Mouse (Mus musculus): Measurements from ENCODE around the gene Atg7.
A peak's percentile ranks its signal among the peaks of the same experiment; 100 is the strongest.

The Atg7 gene

DNA sequence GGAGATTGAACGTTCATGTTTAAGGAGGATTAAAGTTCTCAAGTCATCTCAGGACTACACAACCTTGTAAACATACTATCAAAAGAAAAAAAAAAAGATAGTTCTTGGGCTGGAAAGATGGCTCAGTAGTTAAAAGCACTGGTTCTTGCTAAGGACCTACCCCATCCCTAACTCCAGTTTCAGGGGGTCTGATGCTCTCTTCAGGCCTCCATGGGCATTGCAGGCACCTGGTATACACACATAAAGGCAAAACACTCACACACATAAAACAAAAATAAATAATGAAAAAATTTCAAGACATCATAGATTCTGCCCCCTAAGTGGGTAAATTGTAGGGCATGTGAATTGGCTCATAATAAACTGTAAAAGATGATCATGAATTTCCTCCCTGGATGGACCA lies 42.5 kb downstream of the Atg7 start:
- no peak for DNase-seq

DNA sequence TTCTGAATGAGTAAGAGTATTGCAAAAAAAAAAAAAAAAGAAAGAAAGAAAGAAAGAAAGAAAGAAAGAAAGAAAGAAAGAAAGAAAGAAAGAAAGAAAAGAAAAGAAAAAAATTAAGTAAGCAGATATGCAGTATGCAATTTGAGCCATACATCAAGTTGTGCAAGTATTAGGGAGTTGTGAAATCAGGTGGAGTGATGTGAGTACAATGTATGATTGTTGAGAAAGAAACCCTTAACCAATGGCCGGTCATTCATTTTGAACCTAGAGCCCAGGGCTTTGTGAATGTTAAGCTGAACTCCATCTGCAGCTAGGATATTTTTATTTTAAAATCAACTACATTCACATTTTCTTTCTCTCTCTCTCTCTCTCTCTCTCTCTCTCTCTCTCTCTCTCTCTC lies 44.1 kb downstream of the Atg7 start:
- DNase-seq: no peak

- no peak for DNase-seq
These were observed 47.8 kb downstream of the Atg7 start for GRCm38 (mm10) chr6:114690661-114691060.

GRCm38 (mm10) chr6:114691530-114691929 lies 48.6 kb downstream of the Atg7 start:
- no peak for DNase-seq

DNA sequence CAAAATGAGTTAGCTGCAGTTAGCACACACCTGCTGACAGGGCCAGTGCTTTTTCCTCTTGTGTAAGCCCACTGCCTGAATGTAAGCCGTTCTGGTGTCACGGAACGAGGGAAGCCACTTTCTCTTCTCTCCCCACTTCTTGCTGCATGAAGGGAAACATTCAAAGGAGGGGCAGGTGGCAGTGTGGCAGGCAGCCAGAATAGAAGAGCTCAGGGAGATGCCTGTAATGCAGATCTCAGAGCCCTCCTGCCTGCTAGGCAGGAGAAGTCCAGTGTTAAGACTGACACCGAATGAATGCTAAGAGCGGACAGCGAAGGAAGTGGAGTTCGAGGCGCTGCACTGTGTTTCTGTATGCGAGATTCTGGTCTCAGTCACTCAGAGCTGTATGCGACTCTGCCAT lies 49.8 kb downstream of the Atg7 start:
- DNase-seq: no peak

DNA sequence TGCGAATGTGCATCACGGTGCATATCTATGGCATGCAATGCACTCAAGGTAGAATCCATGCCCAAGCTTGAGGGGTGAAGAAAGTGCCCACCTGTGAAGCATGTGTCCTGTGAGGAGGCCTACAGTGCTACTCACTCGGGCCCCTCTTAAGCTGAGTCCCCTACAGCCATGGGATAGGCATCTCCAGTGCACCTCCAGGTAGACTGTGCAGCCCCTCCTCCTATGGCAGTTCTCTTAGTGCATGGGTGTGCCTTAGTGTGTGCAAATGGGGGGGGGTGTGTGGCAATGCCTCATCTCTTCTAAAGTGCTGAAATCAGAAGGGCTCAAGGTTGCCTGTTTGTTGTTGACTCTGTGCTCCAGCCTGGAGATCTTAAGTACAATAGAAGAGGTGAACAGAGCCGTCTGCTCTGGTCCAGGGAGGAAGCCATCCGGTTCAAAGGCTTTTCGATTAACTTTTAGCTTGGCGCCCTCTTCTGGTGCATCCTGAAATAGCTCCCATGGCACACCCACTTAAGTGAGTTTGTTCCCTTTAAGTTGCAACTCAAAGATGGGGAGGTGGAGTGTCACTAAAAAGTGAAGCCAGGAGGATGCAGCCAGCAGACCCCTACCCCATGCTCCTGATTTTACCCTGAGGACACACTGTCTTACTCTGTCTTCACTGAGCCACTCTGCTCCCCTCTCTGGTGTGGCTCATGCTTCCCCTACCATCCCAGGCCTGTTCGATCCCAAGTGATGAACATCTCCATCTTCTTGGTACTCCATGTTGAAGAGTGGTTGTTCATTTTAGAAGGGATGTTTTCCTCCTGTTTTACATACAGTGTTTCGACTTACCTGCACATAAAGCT lies 55.0 kb downstream of the Atg7 start:
- peak; percentile 64 for DNase-seq

GRCm38 (mm10) chr6:114698578-114698977 lies 55.7 kb downstream of the Atg7 start:
- DNase-seq: no peak

DNA sequence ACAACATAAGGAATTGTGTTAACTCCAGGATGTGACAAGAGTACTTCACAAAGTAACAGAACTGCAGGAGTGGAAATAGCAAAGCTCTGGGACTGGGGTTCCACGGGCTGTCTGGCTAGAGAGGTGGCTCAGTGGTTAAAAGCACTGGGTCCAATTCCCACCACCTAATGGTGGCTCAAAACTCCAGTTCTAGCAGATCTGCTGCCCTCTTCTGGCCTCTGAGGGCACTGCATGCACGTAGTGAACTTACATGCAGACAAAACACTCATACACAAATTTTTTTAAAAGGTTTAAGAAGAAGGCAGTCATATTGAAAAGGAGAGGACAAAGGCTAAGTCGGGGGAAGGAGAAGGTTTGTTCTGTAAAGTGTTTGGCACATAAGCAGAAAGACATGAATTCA lies 57.8 kb downstream of the Atg7 start:
- DNase-seq: no peak

DNA sequence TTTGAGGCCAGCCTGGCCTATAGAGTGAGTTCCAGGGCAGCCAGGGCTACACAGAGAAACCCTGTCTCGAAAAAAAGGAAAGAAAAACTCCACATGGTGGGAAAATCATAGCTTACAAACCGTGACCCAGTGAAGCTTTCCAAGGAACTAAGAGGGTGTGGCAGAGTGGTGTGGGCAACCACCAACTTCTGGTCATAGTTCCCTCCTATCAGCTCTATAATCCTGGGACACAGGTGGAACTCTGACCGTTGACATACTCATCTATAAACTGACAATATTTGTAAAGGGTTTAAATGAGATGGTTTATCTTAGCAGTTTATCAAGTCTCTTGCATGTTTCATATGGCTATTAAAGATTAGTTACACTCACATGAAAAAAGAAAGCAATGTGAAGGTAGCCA lies 64.1 kb downstream of the Atg7 start:
- DNase-seq: no peak

DNA sequence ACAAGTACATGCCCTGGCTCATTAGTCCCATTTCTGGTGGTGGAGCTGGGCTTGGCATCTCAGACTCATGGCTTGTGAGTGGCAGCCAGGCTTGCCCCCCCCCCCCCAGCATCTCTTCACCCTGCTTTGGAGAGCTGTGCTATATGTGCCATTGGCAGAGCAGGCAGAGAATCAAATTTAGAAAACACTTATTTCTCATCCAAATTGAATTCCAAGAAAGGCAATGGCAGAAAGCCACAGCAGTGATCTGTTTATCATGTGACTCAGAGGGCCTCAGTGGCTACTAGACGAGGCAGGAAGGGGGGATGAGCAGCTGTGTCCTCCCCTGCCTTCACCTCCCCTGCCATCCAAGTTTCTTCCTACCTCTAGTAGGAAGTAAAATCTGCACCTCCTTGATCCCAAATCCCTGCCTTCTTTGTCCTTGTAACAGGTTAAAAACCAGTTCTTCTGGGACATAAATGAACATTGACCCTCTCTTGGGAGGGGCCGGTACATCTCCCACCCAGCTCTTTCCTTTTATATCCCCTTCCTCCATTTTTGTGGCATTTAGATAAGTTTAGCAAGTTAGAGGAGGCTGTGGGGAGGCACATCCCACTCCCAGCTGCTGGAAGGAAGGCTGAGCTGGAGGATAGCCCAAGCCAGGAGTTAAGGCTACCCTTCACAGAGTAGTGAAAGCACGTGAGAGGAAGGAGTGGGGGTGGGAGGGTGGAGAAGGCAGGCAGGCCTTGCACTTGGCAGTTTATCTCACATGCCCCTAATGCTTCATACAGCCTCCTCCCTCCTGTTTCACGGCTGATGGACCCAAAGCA lies 69.5 kb downstream of the Atg7 start:
- peak; percentile 86 for DNase-seq

DNA sequence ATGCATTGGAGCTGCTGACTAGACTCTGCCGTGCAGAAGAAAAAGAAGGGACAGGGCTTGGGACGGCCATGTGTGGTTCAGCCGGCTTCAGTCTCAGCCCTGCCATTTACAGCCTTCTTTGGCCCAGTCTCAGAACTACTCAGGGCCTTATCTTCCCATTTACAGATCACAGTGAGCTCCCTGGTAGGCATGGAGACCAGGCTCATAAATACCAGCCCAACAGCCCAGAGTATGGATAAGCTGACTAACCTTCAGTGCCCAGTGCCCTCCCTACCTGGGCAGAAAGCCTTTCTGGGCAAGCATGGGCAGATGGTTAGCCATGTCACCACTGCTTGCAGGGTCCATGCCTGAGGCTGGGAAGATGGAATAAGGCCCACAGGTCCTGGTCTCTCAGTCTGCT lies 70.6 kb downstream of the Atg7 start:
- DNase-seq: no peak

- no peak for DNase-seq
These were observed 71.8 kb downstream of the Atg7 start for GRCm38 (mm10) chr6:114714654-114715053.

DNA sequence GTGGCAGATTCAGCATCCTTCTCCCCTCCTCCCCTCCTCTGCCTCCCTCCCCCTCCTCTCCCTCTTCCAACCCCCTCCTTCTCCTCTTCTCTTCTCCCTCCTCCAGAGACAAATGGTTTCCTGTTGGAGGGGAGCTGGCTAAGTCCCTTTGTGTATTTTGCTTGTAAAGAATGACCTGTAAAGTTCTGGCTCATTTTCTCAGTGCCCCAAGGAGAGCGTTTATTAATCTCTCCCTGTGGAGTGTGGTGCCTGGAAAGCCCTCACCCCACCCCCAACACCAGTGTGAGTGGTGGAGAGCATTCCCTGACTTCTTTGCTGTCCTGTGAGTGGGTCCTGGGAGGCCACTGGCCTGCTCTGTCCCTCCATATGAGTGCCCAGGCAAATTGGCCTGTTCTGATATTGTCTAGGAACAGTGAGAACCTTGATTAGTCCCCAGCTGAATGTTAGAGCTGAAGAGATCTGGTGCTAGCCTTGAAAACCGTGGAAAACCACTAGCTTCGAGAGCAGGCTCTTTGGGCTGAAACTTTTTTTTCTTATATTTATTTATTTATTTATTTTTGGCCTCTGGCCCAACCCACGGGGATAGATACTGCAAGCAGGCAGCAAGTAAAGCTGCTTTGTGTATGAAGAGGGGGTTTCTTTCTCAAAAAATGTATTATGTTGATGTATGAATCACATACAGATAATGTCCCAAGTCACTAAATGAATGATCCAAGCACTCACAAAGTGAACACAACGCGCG lies 72.6 kb downstream of the Atg7 start:
- DNase-seq: no peak

DNA sequence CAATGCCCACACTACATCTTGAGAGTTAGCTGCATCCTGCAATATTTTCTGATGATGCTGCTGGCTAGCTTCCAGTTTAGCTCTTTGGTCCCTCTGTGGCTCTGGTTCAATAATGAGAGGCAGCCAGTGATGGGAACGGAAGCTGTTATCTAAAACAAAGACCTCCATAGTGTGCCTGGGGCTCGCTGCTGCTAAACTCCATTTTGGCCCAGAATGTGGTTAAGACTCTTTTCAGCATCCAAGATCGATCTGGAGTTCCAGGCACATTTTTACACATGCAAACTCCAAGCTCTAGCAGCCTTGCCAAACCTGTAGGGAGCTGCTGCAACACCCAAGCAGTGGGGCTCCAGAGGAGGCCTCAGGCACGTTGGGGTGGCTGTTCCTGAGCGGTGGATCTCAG lies 76.2 kb downstream of the Atg7 start:
- peak; percentile 38 for DNase-seq

GRCm38 (mm10) chr6:114719665-114720064 lies 76.8 kb downstream of the Atg7 start:
- no peak for DNase-seq

- no peak for DNase-seq
These were observed 79.1 kb downstream of the Atg7 start for GRCm38 (mm10) chr6:114722046-114722445.

DNA sequence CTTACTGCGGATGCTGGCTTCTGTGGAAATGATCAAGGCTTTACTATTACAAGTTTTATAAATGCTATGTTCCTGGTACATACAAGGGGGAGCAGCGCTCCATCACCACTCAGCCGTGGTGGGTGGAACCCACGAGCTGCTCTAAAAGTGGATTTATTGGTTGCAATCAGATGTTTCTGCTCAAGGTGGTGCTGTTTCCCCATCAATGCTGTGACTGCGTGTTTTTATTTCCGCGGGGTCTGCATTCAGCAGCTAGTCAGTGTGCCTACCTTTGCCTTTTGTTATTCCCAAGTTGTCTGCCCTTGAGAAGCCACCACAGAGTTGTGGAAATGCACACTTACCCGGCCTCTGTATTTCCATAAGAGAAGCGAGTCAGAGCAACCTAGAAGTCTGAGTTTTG lies 81.0 kb downstream of the Atg7 start:
- peak; percentile 55 for DNase-seq

GRCm38 (mm10) chr6:114724351-114724750 lies 81.5 kb downstream of the Atg7 start:
- no peak for DNase-seq

DNA sequence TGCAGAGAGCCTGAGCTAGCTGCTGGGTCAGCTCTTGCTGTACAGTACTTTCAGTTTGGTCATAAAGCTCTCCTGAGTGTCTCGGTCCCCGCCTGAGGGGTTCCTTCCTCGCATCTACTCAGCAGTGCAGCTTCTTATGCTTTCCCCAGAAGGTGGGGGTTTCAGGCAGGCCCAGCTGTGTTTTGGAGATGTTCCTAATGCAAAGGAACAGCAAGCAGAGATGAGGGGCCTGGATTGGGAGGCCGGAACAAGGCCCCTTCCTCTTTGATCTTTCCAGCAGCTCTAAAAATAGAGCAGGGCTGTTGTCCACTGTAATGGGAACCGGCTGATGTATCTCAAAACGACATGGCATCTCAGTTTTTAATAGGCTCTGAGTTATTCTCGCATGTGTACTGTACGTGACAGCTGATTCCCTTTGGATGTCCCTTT lies 82.3 kb downstream of the Atg7 start:
- no peak for DNase-seq

GRCm38 (mm10) chr6:114726681-114727080 lies 83.8 kb downstream of the Atg7 start:
- no peak for DNase-seq

GRCm38 (mm10) chr6:114733156-114733555 lies 90.3 kb downstream of the Atg7 start:
- DNase-seq: no peak

- no peak for DNase-seq
These were observed 90.8 kb downstream of the Atg7 start for GRCm38 (mm10) chr6:114733681-114734080.

DNA sequence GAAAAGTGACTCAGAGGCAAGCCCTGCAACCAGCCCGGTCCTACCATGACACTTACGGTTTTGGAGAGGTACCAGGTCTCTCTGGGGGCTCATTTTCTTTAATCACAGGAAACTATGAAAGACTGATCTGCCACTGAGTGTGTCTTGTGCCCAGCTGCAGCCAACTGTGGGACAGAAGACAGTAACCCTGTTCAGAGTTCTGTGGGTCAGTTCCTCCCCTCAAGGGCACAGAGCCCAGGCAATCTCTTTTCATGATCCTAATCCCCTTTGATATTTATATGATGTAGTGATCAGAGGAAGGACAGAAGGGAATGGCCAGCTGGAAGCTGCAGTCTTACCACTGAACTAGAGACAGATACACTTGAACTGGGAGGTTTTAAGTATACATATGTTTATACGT lies 92.2 kb downstream of the Atg7 start:
- DNase-seq: no peak
